Mouse (Mus musculus) cerebellum, postnatal 10 days (tissue): ENCODE measurements at regions not wholly inside any gene's neighbourhood (a gene's known extent, or its start where the extent isn't known, plus 50 kb on each side); places are given as distances from the start of the nearest gene placed in this dataset.

ENCODE experiments used
- DNase-seq, 2 experiments: peaks; one replicate each; pipeline ENCODE4 v3.0.0; 2021; ENCODE audit warnings: mixed read lengths in 2 of 2

DNA sequence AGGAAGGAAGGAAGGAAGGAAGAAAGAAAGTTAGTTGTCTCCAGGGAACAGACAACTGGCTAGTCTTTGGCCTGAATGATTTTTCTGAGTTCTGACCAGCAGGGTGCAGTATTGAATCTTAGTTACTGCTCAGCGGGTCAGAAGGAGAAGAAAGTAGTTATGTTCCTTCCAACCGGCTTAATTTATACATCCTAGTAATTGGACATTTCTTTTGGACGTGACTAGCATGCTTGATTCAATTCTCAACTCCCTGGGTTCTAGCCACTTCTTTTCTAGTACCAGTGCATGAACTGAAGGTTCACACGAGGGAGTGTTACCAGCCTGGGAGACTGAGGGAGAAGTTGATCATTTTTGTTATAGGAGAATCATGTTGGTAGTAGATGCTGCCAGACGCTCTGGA lies 269.1 kb upstream of the 4930452B06Rik start:
- DNase-seq, result peak; percentile 78 to 81
